Mouse (Mus musculus) gastrocnemius, adult 18-20 months (tissue): Measurements from ENCODE around the gene Lbx1. TPM values are rescaled to one million over a fixed set of nuclear protein-coding genes. Genes with fewer than 3 reads are reported as not detected.

ENCODE experiments used
- DNase-seq: peaks from one replicate; pipeline ENCODE4 v3.0.0; 2021; ENCODE audit warnings: low spot score
- long read RNA-seq, 2 experiments: library from polyadenylated mRNA; stranded (forward); transcript quantifications; one replicate each; pipeline ENCODE4 v2.0.0; 2021
- total RNA-seq, 2 experiments: library from RNA; stranded (reverse); gene quantifications; 2 replicates each; pipeline ENCODE4 v1.2.3; 2021

Lbx1 gene
- total RNA-seq: 10 to 100 TPM; 62.4 to 63.1 TPM
- long read RNA-seq, experiment 1, transcript Lbx1-201 (2 exons, 2,484 nt): major isoform, 32 of 107 reads
- long read RNA-seq, experiment 1, partial matches to known transcripts: 10 of 107 reads
- long read RNA-seq, experiment 1, other reads (novel, unspliced or antisense): 65 of 107 reads
- long read RNA-seq, experiment 2, transcript Lbx1-201 (2 exons, 2,484 nt): major isoform, 36 of 105 reads
- long read RNA-seq, experiment 2, partial matches to known transcripts: 8 of 105 reads
- long read RNA-seq, experiment 2, other reads (novel, unspliced or antisense): 61 of 105 reads

DNA sequence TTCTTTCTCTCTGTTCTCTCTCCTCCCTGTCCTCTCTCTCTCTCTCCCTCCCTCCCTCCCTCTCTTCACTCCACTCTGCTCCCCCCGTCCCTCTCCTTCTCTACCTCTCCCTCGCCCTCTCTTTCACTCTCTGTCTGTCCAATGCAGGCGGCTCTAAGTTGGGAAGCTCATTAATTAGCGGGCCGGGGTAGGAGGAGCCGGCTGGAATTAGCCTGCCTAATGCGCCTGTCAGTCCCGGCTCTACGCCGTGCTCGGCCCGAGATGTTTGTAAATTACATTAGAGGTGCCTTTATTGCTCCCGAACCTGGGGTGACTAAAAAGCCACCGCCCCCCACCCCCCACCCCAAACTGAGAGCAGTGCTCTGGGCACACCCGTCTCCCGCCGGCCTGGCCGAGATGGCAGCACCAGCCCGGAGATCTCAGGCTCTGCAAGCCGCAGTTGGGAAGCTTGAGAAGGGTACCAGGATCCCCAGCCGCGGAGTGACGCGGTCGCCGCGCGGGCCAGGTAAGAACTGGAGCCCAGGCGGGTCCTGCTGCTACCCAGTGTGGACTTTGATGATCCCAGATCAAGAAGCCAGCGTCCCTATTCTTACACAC, at the start of gene Lbx1:
Gene Lbx1, minus strand, starts transcription at position 47 of the 597 bp plus-strand sequence.
- DNase-seq: peak; percentile 52

DNA sequence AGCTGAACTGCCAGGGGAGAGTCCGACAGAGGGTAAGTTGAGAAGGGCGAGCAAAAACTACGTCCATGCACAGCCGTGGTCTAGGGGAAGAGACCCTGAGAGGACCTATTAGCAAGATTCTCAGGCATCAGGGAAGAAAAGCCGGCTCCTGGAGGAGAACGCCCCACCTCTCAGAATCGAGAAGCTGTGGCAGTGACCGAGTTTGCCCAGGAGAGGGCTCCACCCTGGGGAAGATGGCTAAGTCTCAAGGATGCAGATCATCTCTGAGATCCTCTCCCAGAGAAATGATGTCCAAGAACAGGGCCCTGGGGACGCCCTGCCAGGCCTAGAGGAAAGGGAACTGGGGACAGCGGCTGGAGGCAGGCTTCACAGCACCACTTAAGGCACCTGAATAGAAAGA, 47.7 kb upstream of the Lbx1 start:
- peak; percentile 85 for DNase-seq

DNA sequence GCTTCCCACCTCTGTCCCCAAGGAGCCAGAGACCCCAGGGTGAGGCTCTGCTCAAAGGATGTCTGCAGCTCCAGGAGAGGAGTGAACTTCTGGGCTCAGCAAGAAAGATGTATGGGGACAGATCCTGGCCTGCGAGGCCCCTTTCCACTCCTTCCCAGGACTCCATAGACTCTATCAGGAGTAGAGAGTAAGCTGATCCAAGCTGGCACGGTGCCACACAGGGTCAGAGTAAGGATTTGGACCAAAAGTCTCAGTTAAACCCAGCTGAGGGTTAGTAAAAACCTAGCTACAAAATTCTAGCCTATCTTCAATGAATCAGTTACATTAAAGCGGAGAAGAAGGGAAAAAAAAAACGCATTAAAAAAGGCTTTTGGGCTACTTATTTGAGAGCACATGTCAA, 40.6 kb upstream of the Lbx1 start:
- no peak for DNase-seq

DNA sequence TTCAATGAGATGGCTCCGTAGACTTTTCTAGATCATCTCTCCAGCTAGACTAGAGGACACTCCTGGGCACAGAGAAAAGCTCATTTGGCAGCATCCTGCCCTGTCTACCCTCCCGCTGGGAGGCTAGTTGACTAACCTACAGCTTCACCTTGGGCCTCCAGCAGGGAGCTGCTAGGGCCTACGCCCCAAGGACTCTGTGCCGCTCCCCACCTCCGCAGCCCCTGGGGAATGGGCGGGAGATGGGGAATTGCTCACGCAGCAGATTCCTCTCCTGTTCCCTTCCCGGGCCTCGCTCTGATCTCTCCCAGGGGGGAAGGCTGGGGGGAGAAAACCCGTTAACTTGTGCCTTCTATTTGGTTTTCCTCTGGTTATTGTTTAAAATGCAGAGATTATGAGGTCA, 36.4 kb upstream of the Lbx1 start:
- no peak for DNase-seq

DNA sequence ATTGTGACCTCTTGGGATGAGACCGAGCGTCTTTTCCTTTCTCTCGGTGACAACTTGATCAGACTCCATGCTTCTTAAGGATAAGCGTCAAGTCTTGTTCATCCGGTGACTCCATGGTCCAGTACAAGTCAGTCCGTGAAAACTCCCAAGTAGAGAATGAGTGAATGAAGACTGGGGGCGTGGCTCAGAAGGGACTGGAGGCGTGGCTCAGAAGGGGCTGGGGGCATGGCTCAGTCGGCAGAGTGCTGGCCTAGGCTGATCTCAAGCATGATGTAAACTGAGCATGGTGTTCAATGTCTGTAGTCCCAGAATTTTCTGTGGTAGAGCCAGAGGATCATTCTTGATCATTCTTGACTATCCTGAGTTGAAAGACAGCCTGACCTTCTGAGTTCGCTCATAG, 27.4 kb upstream of the Lbx1 start:
- DNase-seq: no peak

DNA sequence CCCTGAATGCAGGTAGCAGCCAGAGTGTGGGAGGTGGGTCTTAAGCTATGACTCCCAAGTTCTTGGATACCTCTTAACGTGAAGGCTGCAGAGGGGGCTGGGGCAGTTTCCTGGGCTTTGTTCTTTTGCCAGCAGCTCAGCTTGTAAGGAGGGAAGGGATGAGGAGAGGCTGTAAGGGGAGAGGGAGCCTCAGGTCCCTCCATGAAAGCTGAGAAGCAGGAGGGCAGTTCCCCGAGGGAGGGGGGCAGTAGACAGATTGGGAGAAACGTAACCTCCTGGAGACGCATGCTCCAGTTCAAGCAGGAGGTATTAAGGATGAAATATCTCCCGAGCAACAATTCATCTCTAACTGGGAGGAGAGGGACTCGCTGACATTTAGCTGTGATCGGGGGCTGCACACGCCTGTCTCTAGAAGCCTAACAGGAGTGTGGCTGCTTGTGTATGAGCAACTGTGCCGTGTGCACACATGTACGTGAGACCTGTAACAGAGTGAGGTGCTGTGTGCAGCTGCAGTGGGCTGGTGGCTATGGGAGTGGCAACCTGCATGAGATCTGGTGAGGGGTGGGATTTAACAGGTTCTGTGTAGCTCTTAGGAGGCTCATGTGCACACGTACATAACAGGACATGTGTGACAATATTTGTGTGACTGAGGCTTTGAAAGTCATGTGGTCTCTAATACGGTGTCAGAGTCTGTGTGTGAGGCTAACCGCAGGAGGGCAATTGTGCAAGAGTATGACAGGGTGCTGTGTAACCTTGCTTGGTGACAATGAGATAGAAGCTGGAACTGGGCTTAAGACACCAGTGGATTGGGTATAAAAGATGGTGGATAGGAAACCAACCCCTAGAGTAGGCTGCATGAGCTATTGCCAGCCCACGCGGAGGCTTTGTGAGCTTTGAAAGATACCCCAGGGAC, 22.1 kb upstream of the Lbx1 start:
- peak; percentile 15 for DNase-seq

DNA sequence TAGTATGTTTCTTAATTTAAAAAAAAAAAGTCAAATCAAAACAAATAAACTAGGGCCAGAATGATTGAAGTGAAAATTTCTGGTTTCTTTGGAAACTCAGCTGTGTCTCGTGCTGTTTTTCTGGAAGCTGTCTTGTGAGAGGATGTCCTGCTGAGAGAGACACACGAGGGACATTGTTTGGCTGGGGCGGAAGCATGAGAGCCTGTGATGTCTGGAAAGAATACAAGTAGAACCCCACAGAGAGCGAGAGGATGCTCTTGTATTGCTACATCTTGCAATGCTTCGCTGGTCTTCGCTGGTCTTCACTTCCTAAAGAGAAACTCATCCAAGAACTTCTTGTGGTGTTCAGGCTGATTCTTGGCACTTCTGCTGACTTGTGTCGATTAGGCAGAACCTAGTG, 19.2 kb upstream of the Lbx1 start:
- DNase-seq: no peak

DNA sequence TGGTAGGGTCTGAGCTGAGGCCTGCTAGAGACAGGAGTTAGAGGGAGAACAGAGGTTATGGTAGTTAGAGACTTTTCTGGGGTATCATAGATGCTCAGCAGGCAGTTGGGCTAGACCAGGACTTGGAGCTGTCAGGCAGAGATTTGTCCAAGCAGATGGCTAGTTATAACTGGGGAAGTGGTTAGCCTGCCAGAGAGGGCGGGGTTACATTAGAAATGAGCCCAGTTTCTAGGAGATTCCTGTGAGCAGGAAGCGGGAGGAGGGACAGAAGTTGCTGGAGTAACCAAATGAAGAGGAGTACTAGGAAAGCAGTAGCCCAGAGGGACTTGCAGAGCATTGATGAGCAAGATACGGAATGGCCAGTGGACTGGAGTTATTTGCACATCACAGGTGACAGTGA, 16.8 kb upstream of the Lbx1 start:
- no peak for DNase-seq

DNA sequence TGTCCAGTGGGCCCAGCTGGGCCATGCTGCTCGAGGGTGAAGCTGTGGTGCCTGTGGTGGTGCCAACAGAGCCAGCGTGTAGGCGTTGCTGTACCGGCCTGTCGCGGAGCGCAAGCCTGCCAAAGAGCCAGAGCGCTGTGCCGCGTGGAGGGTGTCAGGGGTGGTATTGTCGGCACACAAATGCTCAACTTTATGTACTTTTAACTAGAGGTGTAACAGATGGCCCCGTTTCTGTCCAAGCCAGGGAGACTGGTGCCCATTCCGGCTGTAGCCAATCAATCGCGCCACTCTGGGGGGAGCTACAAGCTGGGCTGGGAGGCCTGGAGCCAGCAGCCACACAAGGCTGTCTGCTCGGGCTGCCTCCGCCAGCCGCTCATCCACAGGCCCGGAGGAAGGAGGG, 13.1 kb upstream of the Lbx1 start:
- no peak for DNase-seq

DNA sequence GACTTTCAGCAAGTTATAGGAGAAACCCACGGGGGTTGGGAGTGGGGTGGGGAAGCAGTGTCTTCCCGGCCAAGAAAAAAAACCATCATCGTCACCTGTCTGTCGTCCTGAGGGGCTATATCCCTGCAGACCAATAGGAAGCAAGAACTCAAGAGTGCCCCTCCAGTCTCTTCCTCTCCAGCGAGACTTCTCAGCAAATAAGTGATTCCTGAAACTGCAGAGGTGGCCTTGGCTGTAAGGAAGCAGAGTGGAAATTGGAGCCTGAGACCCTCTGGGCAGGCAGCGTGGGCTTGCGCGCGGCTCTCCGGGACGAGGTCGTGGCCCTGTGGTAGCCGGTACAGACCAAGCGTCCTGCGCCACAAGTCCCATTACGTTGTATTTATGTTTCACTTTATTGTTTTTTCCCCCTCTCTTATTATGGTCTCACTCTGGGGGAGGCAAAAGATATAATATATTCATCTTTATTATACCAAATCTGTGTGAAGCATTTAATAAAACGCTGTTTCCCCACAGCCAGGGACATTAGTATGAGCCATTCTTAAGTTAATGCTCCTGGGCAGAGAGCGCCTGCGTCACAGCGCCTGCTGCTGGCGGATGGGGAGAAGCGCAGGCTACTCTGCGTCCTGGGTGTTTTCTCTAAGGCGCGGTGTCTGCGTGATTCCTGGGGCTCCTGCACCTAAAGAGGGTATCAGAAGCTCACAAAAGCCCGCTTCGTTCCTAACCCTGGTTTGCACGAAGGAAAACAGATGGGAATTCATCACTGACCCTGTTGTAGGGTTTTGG, 8.5 kb upstream of the Lbx1 start:
- peak; percentile 49 for DNase-seq

DNA sequence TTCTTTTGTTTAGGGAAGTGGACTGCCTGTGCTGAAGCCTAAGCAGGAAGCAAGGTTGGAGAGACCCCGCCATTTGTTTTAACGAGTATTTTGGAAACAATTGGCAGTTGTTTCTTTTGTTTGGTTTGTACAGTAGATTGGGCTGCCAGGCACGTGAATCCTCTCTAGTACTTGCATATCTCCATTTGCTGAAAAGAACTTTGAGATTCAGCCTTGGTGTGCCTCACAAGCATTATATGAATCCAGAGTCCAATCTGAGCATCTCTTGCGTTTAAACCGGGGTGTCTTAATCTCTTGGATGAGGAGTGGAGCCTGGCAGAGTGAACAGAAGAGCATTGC, 7.6 kb upstream of the Lbx1 start:
- no peak for DNase-seq

DNA sequence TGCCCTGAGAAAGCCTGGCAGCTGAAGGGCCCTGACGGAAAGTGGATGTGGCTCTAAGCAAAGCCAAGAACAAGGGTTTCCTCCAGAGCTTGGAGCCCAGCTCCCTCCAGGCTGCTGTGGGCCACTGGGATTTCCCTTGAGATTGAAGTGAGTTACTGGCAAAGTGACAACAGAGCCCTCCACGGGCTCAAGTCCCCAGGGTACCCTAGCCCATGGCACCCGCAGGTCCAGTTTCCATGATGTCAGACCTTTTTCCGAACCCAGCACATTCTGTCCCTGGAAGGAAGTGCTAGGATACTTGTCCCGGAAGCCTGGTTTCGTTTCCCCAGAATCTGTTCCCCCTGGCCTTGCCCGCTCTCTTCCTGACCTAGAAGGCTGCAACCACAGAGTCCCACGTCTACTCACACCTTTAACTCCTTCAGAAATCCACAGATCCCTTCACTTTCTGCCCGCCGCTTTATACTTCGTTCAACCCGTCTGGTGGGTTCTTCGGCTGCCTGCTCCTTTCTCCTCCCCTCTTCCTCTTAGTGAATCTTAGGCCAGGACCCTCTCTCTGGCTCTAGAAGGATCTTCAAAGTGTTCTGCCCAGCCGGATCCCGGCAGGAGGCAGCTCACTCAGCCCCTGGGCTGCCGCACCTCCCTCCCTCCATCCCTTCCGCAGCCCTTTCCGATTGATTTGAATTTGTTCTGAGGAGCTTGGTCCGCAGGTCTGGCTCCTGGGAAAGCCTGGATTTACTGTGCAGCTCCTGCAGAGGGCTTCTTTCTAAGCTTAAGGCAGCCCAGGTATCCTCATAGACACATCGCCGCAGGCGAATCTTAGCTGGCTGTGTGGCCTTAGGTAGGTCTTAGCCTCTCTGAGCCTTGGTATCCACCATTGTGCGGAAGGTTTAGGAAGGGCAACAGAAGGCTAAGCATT, 7.0 kb upstream of the Lbx1 start:
- DNase-seq: peak; percentile 56

DNA sequence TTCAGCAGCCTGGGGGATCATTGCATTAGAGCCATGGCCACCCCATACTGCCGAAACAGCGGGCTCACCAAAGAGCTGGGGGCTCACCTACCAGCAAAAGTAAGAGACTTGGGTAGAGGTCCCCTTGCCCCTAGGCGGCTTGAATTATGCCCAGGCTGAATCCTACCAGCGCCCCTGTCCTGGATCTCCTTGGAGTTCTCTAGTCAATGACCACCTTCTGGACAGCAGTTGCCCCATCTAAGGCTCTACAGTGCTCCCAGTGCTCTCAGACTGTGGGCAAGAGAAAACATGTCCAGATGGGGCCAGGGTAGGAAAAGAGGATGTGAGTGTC, 6.4 kb upstream of the Lbx1 start:
- DNase-seq: no peak

DNA sequence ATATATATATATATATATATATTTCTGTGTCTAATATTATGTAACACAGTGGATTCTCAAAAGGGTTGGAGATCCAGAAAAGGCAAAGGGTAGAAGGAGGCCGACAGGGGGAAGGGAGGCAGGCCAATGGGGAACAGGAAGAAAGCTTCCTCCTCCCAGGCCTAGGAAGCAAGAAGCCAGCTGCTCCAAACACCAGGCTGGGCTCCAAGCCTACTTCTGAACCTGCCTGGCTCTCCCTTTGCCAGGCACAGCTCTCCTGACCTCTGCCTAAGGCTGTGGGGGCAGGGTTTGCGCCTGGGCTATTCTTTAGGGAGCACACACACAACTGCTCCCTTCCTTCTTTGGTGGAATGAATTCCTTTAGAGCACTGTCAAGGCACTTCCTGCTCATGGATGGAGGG, 4.4 kb upstream of the Lbx1 start:
- DNase-seq: peak; percentile 76

DNA sequence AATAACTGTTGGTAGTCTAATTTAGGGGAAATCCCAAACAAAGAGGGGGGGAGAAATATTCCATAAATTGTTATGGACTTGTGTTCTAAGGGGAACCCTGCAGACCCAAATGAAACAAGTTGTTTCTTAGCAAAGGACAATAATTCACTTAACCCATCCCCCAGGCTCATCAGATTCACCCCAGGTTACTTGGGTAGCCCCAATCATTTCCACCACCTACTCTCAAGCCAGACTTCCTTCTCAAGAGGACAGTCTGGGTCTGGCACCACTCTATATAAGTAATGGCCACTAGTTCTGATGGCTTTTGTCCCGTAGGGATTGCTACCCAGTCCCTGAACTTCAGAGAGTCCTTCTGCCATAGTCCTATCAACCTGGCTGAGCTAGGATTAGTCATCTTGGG, 3.6 kb upstream of the Lbx1 start:
- no peak for DNase-seq

DNA sequence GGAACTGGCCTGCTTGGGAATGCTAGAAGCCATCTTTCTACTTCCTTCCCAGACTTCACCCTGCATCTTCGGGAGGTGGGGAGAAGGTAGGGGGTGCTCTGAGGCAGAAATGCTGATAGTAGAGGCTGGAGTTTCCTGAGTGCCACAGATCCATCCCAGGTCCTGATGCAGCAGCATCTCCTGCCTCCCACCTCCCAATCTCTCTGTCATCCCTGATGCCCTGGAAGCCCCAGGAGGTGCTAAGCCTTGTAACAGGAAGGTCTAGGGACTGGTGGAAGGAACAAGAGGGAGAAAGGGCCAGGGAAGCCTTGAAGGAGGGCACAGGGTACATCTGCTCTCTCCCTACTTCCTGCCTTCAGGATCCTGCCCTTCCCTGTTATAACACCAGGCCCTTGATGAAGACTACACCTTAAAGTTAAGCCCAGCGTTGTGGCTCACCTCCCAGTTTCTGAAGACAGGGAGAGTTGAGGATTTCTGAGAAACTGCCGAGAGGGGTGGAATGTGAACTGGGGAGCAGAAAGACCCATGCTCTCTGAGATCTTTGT, 2.1 kb upstream of the Lbx1 start:
- DNase-seq: no peak

DNA sequence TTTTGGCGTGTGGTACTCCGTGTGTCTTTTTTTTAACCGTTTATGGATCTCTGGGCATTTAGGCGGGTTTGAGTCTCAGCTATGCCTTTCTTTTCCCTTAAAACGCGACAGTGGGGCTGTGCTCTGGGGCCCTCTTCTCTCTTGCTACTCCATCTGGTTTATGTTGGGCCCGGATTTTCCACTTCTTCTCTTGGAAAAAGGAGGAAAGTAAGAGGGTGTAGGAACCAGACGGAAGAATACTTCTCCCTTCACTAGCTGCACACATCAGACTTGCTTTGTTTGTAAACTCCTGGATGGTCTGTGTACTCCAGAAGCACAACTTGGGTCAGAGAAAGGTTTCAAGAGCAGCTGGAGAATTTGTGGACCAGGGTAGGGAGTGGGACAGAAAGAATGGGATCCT, 1.5 kb upstream of the Lbx1 start:
- DNase-seq: no peak

DNA sequence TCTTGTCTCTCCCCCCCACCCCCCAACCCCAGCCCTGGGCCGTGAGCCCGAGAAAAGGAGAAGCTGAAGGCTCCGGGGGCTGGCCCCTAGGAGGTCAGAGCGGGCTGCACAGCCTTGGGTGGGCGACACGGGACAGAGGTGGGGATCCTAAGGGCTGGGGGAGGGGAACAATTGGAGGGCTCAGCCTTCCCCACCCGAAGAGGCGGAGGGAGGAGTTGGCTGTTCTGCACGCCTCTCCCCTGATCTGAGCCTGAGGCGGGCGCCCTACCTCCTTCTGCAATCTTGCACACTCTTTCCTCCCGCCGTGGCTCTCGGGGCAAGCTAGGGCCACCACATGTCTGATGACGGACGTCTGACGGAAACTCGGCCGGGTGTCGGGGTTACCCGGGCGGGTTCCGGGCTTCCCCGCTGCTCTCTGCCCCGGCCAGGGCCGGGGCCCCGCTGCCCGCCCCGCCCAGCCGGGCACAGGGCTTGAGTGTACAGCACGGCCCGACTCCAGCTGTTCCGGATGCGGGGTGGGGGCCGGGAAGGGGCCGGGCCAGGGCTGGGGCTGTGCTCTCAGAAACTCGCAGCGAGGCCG, 841 bp upstream of the Lbx1 start:
- peak; percentile 74 for DNase-seq

DNA sequence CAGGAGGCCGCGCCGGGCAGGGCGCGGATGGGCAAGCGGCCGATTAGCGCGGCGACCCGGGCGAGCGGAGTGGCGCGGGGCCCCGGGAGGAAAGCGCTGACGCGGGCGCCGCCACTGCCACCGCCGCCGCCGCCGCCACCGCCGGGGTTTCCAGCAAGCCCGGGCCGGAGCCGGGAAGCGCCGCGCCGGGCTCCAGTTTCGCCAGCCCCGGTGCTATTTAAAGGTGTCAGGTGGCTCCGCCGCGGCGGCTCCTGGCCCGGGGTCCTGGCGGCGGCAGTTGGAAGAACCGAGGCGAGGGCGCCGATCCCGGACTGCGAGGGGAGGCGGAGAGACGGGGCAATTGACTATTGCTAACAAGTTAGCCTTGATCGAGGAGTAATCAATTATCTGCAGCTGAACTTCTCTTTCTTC, 276 bp downstream of the Lbx1 start:
- peak; percentile 71 for DNase-seq

DNA sequence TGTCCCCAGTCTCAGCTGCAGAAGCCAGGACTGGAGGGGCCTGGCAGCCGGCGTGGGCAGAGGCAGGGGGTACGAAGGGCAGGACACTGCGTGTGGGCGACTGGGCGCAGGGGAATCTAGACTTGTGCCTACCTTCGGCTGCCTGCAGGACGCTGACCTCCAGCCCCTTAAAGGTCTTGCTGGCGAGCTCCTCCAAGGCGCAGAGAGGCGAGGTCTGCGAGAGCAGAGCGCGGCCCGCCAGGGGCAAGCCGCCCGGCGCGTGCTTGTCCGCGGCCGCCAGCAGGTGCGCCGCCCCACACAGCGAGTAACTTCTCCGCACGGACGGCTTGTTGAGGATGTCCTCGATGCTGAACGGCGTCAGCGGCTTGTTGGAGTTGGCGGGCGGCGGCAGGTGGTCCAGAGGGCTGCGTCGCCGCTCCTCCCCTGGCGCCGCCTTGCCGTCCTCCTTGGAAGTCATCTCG, 811 bp downstream of the Lbx1 start:
- DNase-seq: no peak
